Mouse (Mus musculus) ES-E14 (cell line): ENCODE measurements around the gene Actl7a. TPM values are rescaled to one million over a fixed set of nuclear protein-coding genes. Genes with fewer than 3 reads are reported as not detected.
A peak's percentile ranks its signal among the peaks of the same experiment; 100 is the strongest.

ENCODE experiments used
- DNase-seq: peaks from one replicate; pipeline ENCODE4 v3.0.0-alpha.2; 2013; ENCODE audit warnings: low read depth, low spot score
- H3K27ac ChIP-seq: 2 replicates; pipeline ENCODE4 v1.5.1; 2012; ENCODE audit warnings: low read depth, mild to moderate bottlenecking, low read length, moderate library complexity, mixed read lengths; ENCODE audit not compliant: poor library complexity, insufficient read depth, severe bottlenecking
- H3K36me3 ChIP-seq: 2 replicates; pipeline ENCODE4 v1.6.1; 2012; ENCODE audit warnings: mild to moderate bottlenecking, low read length, moderate library complexity, mixed read lengths; ENCODE audit not compliant: control insufficient read depth, poor library complexity, insufficient read depth, severe bottlenecking
- H3K4me1 ChIP-seq, 2 experiments: fragments of 150-350 bp in 1 of 2; sonication (generic) in 1 of 2; 2 replicates each; pipeline ENCODE4 v1.6.1; 2012; ENCODE audit warnings: low read length in 2 of 2, mild to moderate bottlenecking in 1 of 2, mixed read lengths in 1 of 2; ENCODE audit not compliant: control insufficient read depth in 2 of 2, insufficient read depth in 2 of 2, poor library complexity in 1 of 2
- H3K4me3 ChIP-seq, 2 experiments: fragments of 150-350 bp in 1 of 2; sonication (generic) in 1 of 2; 2 replicates each; pipeline ENCODE4 v1.5.1; 2012; ENCODE audit warnings: low read length in 2 of 2, low read depth in 1 of 2, mild to moderate bottlenecking in 1 of 2, mixed read lengths in 1 of 2; ENCODE audit not compliant: insufficient read depth in 1 of 2, poor library complexity in 1 of 2, severe bottlenecking in 1 of 2
- H3K9ac ChIP-seq: 2 replicates; pipeline ENCODE4 v1.6.1; 2012; ENCODE audit warnings: low read depth, mild to moderate bottlenecking, low read length, mixed read lengths; ENCODE audit not compliant: poor library complexity, insufficient read depth, severe bottlenecking
- H3K9me3 ChIP-seq: fragments of 150-350 bp; sonication (generic); 2 replicates; pipeline ENCODE4 v1.6.1; 2012; ENCODE audit warnings: low read depth, mild to moderate bottlenecking, low read length; ENCODE audit not compliant: control insufficient read depth, insufficient read depth
- CHD2 ChIP-seq: IDR thresholded peaks from 2 replicates; pipeline ENCODE4 v1.6.1; 2014; ENCODE audit warnings: mild to moderate bottlenecking, low read depth, low read length, inconsistent platforms
- HCFC1 ChIP-seq: IDR thresholded peaks from 2 replicates; pipeline ENCODE4 v1.6.1; 2012; ENCODE audit warnings: low read length, inconsistent platforms, borderline replicate concordance; ENCODE audit not compliant: insufficient read depth
- MAFK ChIP-seq: IDR thresholded peaks from 2 replicates; pipeline ENCODE4 v1.6.1; 2014; ENCODE audit warnings: mild to moderate bottlenecking, low read depth, low read length, inconsistent platforms; ENCODE audit not compliant: insufficient read depth
- ZC3H11A ChIP-seq: IDR thresholded peaks from 2 replicates; pipeline ENCODE4 v1.6.1; 2012; ENCODE audit warnings: low read depth, mild to moderate bottlenecking, inconsistent platforms, low read length, borderline replicate concordance
- ZNF384 ChIP-seq: IDR thresholded peaks from 2 replicates; pipeline ENCODE4 v1.6.1; 2012; ENCODE audit warnings: low read depth, low read length, inconsistent platforms
- in situ Hi-C, 2 experiments: fragments of 600-800 bp; cut with MboI; formaldehyde crosslinking; loops; one replicate each; pipeline ENCODE4 v1.15.1; 2025; ENCODE audit warnings: low sequenced_read_pairs in 2 of 2, inconsistent platforms in 1 of 2; ENCODE audit not compliant: unreplicated experiment in 2 of 2
- total RNA-seq: library from RNA; depleted of rRNA; stranded (reverse); fragments of 300-350 nt; gene quantifications from 2 replicates; pipeline ENCODE4 v1.2.3, GENCODE M21; 2012

Actl7a gene
- total RNA-seq, 1 experiment: 0.62 TPM

- Histone ChIP-seq H3K9me3 (no peaks in the 10 kb centered on the region), H3K27ac (no peak overlapping the region), H3K36me3 (no peaks in the 10 kb centered on the region), H3K4me1 (peaks cover 0 to 6% of the 10 kb centered on the region in 2 experiments; a peak in 2 of 4 replicates), H3K9ac (no peak overlapping the region), H3K4me3 (no peak overlapping the region)
- no peak for TF ChIP-seq ZC3H11A
- TF ChIP-seq ZNF384: no peak
- TF ChIP-seq MAFK: no peak
- no peak for TF ChIP-seq HCFC1
- TF ChIP-seq CHD2: no peak
- in situ Hi-C loops: no loop called here
- DNase-seq: no peak
Observed at GRCm38 (mm10) chr4:56720403-56720802, 22.8 kb upstream of the Actl7a start.

DNA sequence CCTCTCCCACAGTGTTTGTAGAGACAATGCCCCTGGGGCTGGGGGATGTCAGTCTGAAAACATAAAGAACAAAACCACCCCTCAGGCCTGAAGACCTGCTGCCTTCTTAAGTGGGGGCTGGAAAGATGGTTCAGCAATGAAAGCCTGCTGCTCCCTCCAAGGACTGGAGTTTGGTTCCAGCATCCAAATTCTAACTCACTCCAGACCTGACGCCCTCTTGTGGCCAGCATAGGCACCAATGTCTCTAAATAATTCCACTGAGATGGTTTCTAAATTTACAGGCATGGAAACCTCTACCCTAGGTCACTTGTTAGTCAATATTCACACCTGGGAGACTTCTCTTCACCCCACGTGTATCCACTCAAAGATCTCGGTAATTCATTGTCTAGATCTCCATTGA is 21.7 kb upstream of the Actl7a start:
- Histone ChIP-seq H3K9ac (no peak overlapping the region), H3K4me3 (no peak overlapping the region), H3K36me3 (no peaks in the 10 kb centered on the region), H3K9me3 (no peaks in the 10 kb centered on the region), H3K27ac (no peak overlapping the region), H3K4me1 (peaks cover 0 to 2% of the 10 kb centered on the region in 2 experiments; a peak in 1 of 4 replicates)
- in situ Hi-C loops: no loop called here
- TF ChIP-seq ZNF384: no peak
- TF ChIP-seq MAFK: no peak
- TF ChIP-seq ZC3H11A: 0 out of 2 replicates have a peak, but pooled peaks have one; percentile 44
- no peak for DNase-seq

- Histone ChIP-seq H3K9ac (no peak overlapping the region), H3K9me3 (no peaks in the 10 kb centered on the region; the same call in 1 of the 2 replicates), H3K4me3 (no peak overlapping the region), H3K4me1 (no peaks in the 10 kb centered on the region), H3K36me3 (no peaks in the 10 kb centered on the region), H3K27ac (no peak overlapping the region)
- no peak for DNase-seq
- TF ChIP-seq MAFK (no peak), ZNF384 (no peak), ZC3H11A (no peak), CHD2 (no peak), HCFC1 (no peak)
- in situ Hi-C loops: no loop called here
Observed at GRCm38 (mm10) chr4:56722346-56722745, 20.9 kb upstream of the Actl7a start.

DNA sequence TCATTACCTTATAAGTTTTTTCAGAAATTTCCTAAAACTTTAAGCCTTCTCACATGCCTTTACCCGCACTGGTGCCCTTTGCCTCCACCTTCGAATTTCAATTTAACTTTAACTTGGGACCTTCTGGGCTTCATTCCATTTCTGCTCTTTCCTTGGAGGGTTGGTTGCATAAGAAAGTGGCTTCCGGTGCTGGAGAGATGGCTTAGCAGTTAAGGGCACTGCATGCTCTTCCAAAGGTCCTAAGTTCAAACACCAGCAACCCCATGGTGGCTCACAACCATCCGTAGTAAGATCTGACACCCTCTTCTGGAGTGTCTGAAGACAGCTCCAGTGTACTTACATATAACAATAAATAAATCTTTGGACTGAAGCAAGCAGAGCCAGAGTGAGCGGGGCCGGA is 20.0 kb upstream of the Actl7a start:
- in situ Hi-C loops: no loop called here
- H3K4me3 ChIP-seq: no peak overlapping the region
- no peaks in the 10 kb centered on the region; the same call in 1 of the 2 replicates for H3K9me3 ChIP-seq
- no peak overlapping the region for H3K27ac ChIP-seq
- H3K4me1 ChIP-seq: no peaks in the 10 kb centered on the region
- H3K36me3 ChIP-seq: no peaks in the 10 kb centered on the region
- no peak overlapping the region for H3K9ac ChIP-seq
- TF ChIP-seq MAFK (no peak), CHD2 (no peak), ZC3H11A (no peak), HCFC1 (no peak), ZNF384 (no peak)
- DNase-seq: no peak

GRCm38 (mm10) chr4:56725839-56726238 is 17.4 kb upstream of the Actl7a start:
- TF ChIP-seq MAFK (no peak), ZNF384 (no peak), HCFC1 (no peak), ZC3H11A (no peak)
- DNase-seq: peak; percentile 63
- Histone ChIP-seq H3K4me3 (no peak overlapping the region), H3K36me3 (no peaks in the 10 kb centered on the region), H3K9me3 (no peaks in the 10 kb centered on the region; the same call in 1 of the 2 replicates), H3K27ac (no peak overlapping the region), H3K4me1 (no peaks in the 10 kb centered on the region), H3K9ac (no peak overlapping the region)
- in situ Hi-C loops: no loop called here
